Mouse (Mus musculus): ENCODE results near the gene Pced1b. TPM values are rescaled to one million over a fixed set of nuclear protein-coding genes. Genes with fewer than 3 reads are reported as not detected.
"Not testable (repeated sequence)": the region's sequence is repeated elsewhere in the genome, so short reads cannot be mapped to it uniquely, and the experiment has no call there.

The Pced1b gene
- polyA plus RNA-seq, 1 experiment from 2014 or later = 5.5 TPM

GRCm38 (mm10) chr15:97360842-97361770, 114.2 kb downstream of the Pced1b start:
- DNase-seq (no peak), ATAC-seq (ENCODE audit: insufficient read depth) (no peak)
- H3K9ac ChIP-seq = no peak overlapping the region
- H3K4me1 ChIP-seq (ENCODE audit: insufficient read depth) = no peaks in the 10 kb centered on the region
- no peaks in the 10 kb centered on the region for H3K36me3 ChIP-seq (ENCODE audit: insufficient read depth)
- peak overlapping the region; percentile 18; the same call in 1 of the 2 replicates for H3K4me2 ChIP-seq
- no peaks in the 10 kb centered on the region for H3K27me3 ChIP-seq (ENCODE audit: insufficient read depth, low read length)
- H3K4me3 ChIP-seq (ENCODE audit: low read depth, low read length) = no peak overlapping the region
- no peak overlapping the region for H3K27ac ChIP-seq (ENCODE audit: low read depth)
- TF ChIP-seq CTCF (IDR thresholded peaks at IDR 0.05; ENCODE audit: low read depth) = no peak
- 73% methylated on average over 23 of the region's 23 CpGs for WGBS
- no peaks in the 10 kb centered on the region for H3K9me3 ChIP-seq (ENCODE audit: low read depth, low read length)

GRCm38 (mm10) chr15:97361771-97362171, 114.9 kb downstream of the Pced1b start:
- Histone ChIP-seq H3K27ac (ENCODE audit: low read depth) (no peak overlapping the region), H3K9ac (no peak overlapping the region), H3K4me1 (ENCODE audit: insufficient read depth) (no peaks in the 10 kb centered on the region), H3K4me3 (ENCODE audit: low read depth, low read length) (no peak overlapping the region), H3K27me3 (ENCODE audit: insufficient read depth, low read length) (no peaks in the 10 kb centered on the region), H3K36me3 (ENCODE audit: insufficient read depth) (no peaks in the 10 kb centered on the region), H3K4me2 (peak overlapping the region; percentile 18; the same call in 1 of the 2 replicates), H3K9me3 (ENCODE audit: low read depth, low read length) (no peaks in the 10 kb centered on the region)
- ATAC-seq (ENCODE audit: insufficient read depth) (no peak), DNase-seq (no peak)
- WGBS = 71% methylated on average over 8 of the region's 8 CpGs
- 0 out of 2 replicates have a peak, but pooled peaks have one; percentile 9 for TF ChIP-seq CTCF (IDR thresholded peaks at IDR 0.05; ENCODE audit: low read depth)

- H3K4me1 ChIP-seq (ENCODE audit: insufficient read depth); H3K4me2 ChIP-seq; H3K4me3 ChIP-seq (ENCODE audit: low read depth, low read length); H3K27me3 ChIP-seq (ENCODE audit: insufficient read depth, low read length); DNase-seq; H3K9me3 ChIP-seq (ENCODE audit: low read depth, low read length); H3K9ac ChIP-seq; ATAC-seq (ENCODE audit: insufficient read depth); H3K36me3 ChIP-seq (ENCODE audit: insufficient read depth); H3K27ac ChIP-seq (ENCODE audit: low read depth): not testable (repeated sequence)
- 78% methylated on average over 3 of the region's 3 CpGs for WGBS
Measured at GRCm38 (mm10) chr15:97364271-97364670, 117.4 kb downstream of the Pced1b start.

DNA sequence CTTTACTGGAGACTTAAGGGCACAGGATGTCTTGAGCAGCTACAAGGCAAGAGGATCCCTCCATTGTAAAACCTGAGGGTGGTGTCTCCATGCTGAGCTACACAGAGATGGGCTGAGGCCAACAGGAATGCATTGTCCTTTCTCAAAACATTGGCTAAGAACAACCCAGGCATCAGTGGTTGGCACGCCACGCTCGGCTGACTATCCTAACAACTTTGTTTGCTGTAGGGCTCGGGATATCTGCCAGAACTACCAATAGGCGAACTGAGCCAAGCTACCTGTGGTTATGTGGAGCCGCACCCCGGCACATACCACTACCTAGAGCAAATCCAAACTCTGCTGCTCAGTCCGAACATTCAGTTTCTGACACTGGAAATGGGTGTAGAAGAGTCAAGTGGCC, 118.1 kb downstream of the Pced1b start:
- no peak for TF ChIP-seq CTCF (IDR thresholded peaks at IDR 0.05; ENCODE audit: low read depth)
- H3K36me3 ChIP-seq (ENCODE audit: insufficient read depth) = no peaks in the 10 kb centered on the region
- ATAC-seq (ENCODE audit: insufficient read depth) (no peak), DNase-seq (no peak)
- WGBS = 86% methylated on average over 8 of the region's 8 CpGs
- no peaks in the 10 kb centered on the region for H3K4me1 ChIP-seq (ENCODE audit: insufficient read depth)
- no peaks in the 10 kb centered on the region for H3K27me3 ChIP-seq (ENCODE audit: insufficient read depth, low read length)
- no peak overlapping the region for H3K27ac ChIP-seq (ENCODE audit: low read depth)
- H3K4me3 ChIP-seq (ENCODE audit: low read depth, low read length) = no peak overlapping the region
- no peaks in the 10 kb centered on the region for H3K9me3 ChIP-seq (ENCODE audit: low read depth, low read length)
- H3K4me2 ChIP-seq = no peak overlapping the region
- no peak overlapping the region for H3K9ac ChIP-seq

GRCm38 (mm10) chr15:97368035-97368608, 121.2 kb downstream of the Pced1b start:
- Histone ChIP-seq H3K4me3 (ENCODE audit: low read depth, low read length) (no peak overlapping the region), H3K27ac (ENCODE audit: low read depth) (no peak overlapping the region), H3K9me3 (ENCODE audit: low read depth, low read length) (no peaks in the 10 kb centered on the region), H3K36me3 (ENCODE audit: insufficient read depth) (no peaks in the 10 kb centered on the region), H3K9ac (no peak overlapping the region), H3K4me2 (no peak overlapping the region), H3K27me3 (ENCODE audit: insufficient read depth, low read length) (no peaks in the 10 kb centered on the region), H3K4me1 (ENCODE audit: insufficient read depth) (no peaks in the 10 kb centered on the region)
- 67% methylated on average over 9 of the region's 9 CpGs for WGBS
- no peak for TF ChIP-seq CTCF (IDR thresholded peaks at IDR 0.05; ENCODE audit: low read depth)
- no peak for DNase-seq
- no peak for ATAC-seq (ENCODE audit: insufficient read depth)

DNA sequence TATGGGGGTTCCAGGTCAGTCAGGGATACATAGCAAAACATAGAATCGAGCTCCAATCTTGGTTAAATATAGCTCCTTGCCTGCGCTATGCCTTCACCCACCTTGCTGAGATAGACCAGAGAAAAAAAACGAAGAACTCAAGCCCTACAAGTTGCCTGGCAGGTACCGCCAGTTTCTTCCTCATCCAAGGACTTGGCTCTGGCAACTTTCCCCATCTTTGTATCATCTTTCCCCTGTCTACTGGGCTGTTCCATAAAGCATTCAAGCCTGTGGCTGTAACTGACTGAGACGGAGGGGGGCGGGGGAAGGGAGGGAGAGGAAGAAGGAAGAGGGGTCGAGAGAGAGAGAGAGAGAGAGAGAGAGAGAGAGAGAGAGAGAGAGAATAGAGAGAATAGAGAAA, 121.7 kb downstream of the Pced1b start:
- no peak overlapping the region for H3K4me2 ChIP-seq
- ATAC-seq (ENCODE audit: insufficient read depth) = no peak

DNA sequence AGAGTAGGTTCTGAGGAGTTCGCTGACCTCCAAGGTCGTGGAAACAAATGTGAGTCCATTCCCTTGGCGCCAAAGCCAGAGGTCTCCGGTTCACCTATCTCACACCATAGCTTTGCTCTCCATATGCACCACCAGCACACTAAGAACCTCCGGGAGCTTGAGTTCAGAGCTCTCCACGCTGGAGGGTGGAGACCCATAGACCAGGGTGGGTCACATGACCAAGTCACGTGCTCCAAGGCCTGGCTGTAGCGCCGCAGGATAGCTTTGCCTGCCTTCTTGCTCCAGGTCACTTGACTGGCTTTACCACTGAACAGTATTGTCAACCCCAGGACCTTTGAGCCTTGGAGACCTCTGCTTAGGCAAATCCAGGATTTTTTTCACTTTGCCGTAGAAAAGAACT, 122.2 kb downstream of the Pced1b start:
- Histone ChIP-seq H3K27ac (ENCODE audit: low read depth) (no peak overlapping the region), H3K9me3 (ENCODE audit: low read depth, low read length) (no peaks in the 10 kb centered on the region), H3K4me1 (ENCODE audit: insufficient read depth) (peaks cover 4% of the 10 kb centered on the region; the same call in 1 of the 2 replicates), H3K36me3 (ENCODE audit: insufficient read depth) (no peaks in the 10 kb centered on the region), H3K9ac (no peak overlapping the region), H3K27me3 (ENCODE audit: insufficient read depth, low read length) (no peaks in the 10 kb centered on the region), H3K4me3 (ENCODE audit: low read depth, low read length) (no peak overlapping the region), H3K4me2 (no peak overlapping the region)
- WGBS = 88% methylated on average over 10 of the region's 10 CpGs
- DNase-seq (no peak), ATAC-seq (ENCODE audit: insufficient read depth) (no peak)
- TF ChIP-seq CTCF (IDR thresholded peaks at IDR 0.05; ENCODE audit: low read depth) = no peak

More for the DNA sequence above, 121.7 kb downstream of the Pced1b start:
- no peaks in the 10 kb centered on the region for H3K9me3 ChIP-seq (ENCODE audit: low read depth, low read length)
- no peaks in the 10 kb centered on the region for H3K27me3 ChIP-seq (ENCODE audit: insufficient read depth, low read length)
- no peak for TF ChIP-seq CTCF (IDR thresholded peaks at IDR 0.05; ENCODE audit: low read depth)
- 74% methylated on average over 7 of the region's 7 CpGs for WGBS
- H3K9ac ChIP-seq = no peak overlapping the region
- no peak overlapping the region for H3K27ac ChIP-seq (ENCODE audit: low read depth)
- H3K4me3 ChIP-seq (ENCODE audit: low read depth, low read length) = no peak overlapping the region
- no peak for DNase-seq
- no peaks in the 10 kb centered on the region for H3K36me3 ChIP-seq (ENCODE audit: insufficient read depth)
- peaks cover 3% of the 10 kb centered on the region; the same call in 1 of the 2 replicates for H3K4me1 ChIP-seq (ENCODE audit: insufficient read depth)

Measured in lung, embryonic 14.5 days (tissue).